In genomic region chr13:113101804-113102203, GRCm38 (mm10) we compare ENCODE assay signal across 18 mouse cellular contexts. TPM values are rescaled to one million over a fixed set of nuclear protein-coding genes. Genes with fewer than 3 reads are reported as not detected.
"Had no signal": no experiment of that assay in that cellular context is flagged by ENCODE, and none has a peak within 500 bp of the region (broad histone marks: within the 10 kb centered on the region; RNA-seq: fewer than 3 reads in every experiment).

No protein-coding gene starts in this region.

- H3K27ac ChIP-seq: layer of hippocampus, adult 2 months; limb, embryonic 13.5 days; liver, embryonic 14.5 days; midbrain, embryonic 13.5 days had no signal

- H3K4me3 ChIP-seq: layer of hippocampus, adult 2 months; limb, embryonic 13.5 days; midbrain, embryonic 13.5 days; myocyte had no signal

- H3K4me2 ChIP-seq: limb, embryonic 13.5 days; midbrain, embryonic 13.5 days had no signal

- H3K9ac ChIP-seq: limb, embryonic 13.5 days; liver, embryonic 14.5 days; midbrain, embryonic 13.5 days had no signal

- H3K27me3 ChIP-seq: limb, embryonic 13.5 days; midbrain, embryonic 13.5 days had no signal

- H3K9me3 ChIP-seq: limb, embryonic 13.5 days; midbrain, embryonic 13.5 days had no signal

- DNase-seq: kidney, adult 18-20 months; kidney, postnatal 10 days; kidney, postnatal 4 days; left cerebral cortex, postnatal 4 days; lung, adult 18-20 months; right cerebral cortex, adult 18-20 months; right cerebral cortex, postnatal 25 days had no signal

- ATAC-seq: midbrain, embryonic 13.5 days had no signal

- H3K36me3 ChIP-seq: limb, embryonic 13.5 days; midbrain, embryonic 13.5 days had no signal

- H3K4me1 ChIP-seq: limb, embryonic 13.5 days; midbrain, embryonic 13.5 days had no signal

RNA-seq across cellular contexts. Expression of gene Gzma, which starts 1.0 kb away (rescaled TPM):
- total RNA-seq: layer of hippocampus, adult 2 months; layer of hippocampus, postnatal 10 days; left cerebral cortex, adult 18-20 months; left cerebral cortex, postnatal 10 days; left cerebral cortex, postnatal 4 days; midbrain, postnatal 0 days had no signal
- polyA plus RNA-seq: kidney, embryonic 14.5 days; limb, embryonic 13.5 days; midbrain, embryonic 13.5 days; midbrain, postnatal 0 days; myocyte; neural tube, embryonic 14.5 days had no signal
